Mouse (Mus musculus) liver, adult 2 months (tissue): ENCODE results near the gene Satb2.

Experiments
- CTCF ChIP-seq: fragments of 200-500 bp; IDR thresholded peaks from 2 replicates; pipeline ENCODE4 v1.5.1; 2011; ENCODE audit warnings: low read depth, low read length, control low read depth
- POLR2A ChIP-seq: fragments of 200-500 bp; IDR thresholded peaks from 2 replicates; pipeline ENCODE4 v1.6.1; 2011; ENCODE audit warnings: low read length, control low read depth; ENCODE audit not compliant: insufficient read depth; ENCODE audit errors: extremely low read depth

DNA sequence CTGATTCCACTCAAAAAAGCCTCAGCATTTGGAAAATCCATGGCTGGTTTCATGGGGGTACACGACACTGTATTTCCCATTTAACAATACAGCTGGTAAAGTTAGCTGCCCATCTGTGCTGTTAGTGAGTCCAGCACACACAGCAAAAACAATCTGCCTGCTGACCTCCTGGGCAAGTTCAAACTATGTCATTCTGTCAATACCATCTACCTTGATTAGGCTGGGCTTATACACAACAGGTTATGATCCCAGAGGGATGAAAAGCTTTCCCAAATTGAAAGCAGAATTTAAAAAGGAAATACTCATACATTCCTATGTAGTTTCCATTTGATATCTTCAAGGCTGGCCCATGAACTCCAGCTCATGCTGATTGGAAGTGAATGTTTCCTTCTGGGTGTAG, 113.2 kb downstream of the Satb2 start:
- TF ChIP-seq CTCF (no peak), POLR2A (no peak)
